Mouse (Mus musculus) 3134 (cell line): Measurements from ENCODE around the gene Phf7.

Experiments
- DNase-seq: peaks from one replicate; pipeline ENCODE4 v3.0.0-alpha.2; 2011; ENCODE audit warnings: low spot score; ENCODE audit not compliant: insufficient read length; ENCODE audit errors: extremely low read depth

Phf7 gene

DNA sequence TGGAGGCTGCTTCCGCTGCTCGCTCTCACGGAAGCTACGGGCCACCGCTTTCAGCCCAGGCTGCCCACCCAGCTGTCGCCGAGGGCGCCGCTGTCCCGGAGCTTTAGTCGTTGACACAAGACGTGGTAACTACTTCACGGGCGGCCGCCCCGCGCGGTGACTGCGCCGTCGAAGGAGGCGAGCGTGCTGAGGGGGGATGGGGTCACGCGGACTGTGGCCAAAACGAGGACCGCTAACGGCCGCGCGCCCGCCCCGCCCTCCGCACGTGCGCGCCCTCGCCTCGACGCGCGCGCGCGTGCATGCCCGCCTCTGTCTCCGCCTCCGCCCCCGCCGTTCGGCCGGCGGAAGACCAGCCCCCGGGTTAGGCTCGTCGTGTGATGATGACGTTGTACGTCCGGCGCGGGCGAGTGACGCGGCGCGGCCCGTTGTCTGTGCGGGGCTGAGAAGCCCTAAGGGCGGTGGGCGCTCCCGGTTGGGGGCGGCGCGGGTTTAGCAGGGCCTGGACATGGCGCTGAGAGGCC lies at the start of gene Phf7, which contains the start of gene Bap1:
TSS of gene Phf7 (minus strand) at position 234 of the 521 bp plus-strand sequence.
TSS of gene Bap1 (plus strand) at position 367 of the 521 bp plus-strand sequence.
- DNase-seq: peak; percentile 90

DNA sequence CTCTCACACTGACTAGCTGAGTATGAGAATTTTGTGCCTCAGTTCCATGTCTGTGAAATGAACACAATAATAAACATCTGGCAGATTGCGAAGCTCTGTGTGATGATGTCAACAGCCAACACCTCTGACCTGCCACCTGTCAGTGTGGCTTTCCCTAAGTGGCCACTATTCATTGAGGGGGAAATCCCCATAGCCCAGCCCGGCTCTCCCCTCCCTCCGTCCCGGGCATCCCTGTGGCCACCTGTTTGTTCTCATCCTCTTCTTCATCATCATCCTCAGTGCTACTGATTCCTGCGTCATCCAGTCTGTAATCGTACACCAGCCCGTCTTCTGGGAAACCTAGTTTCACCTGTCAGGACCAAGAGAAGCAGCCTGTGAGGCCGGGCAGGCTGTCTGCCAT lies 34.6 kb upstream of the Phf7 start:
- DNase-seq: no peak

DNA sequence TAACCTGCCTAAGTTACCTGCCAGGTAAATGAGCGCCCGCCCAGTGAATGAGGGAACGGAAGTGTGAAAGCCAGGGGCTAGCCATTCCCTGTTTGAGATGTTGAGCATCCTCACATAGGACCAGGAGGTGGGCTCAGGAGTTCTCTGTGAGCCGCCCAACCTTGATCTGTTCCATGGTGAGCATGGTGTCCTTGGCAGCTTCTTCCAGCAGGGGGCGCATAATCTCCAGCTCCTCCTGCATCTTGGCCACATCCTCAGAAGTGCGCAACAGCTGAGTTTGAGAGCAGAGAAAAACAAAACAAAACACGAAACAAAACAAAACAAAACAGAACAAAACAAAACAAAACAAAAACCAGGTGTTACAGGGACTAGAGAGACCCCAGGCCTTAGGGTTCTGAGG lies 21.0 kb upstream of the Phf7 start:
- DNase-seq: no peak

DNA sequence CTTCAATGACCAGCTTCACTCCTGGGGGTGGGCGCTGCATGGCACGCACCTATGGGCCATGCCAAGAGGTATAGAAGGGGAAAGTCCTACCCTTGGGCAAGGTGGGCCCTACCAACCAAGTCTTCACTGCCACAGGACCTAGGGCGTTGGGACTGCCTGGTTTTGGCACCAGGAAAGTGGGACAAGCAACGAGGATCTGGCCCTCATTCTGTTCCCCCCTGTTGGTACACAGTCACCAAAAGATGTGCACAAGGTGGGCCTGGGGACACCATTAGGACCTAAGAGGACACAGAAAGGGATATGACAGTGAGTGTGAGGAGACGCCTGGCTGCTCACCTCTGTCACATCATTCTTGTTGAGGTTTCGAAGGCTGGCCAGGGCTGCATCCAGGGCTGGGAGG lies 20.0 kb upstream of the Phf7 start:
- no peak for DNase-seq

DNA sequence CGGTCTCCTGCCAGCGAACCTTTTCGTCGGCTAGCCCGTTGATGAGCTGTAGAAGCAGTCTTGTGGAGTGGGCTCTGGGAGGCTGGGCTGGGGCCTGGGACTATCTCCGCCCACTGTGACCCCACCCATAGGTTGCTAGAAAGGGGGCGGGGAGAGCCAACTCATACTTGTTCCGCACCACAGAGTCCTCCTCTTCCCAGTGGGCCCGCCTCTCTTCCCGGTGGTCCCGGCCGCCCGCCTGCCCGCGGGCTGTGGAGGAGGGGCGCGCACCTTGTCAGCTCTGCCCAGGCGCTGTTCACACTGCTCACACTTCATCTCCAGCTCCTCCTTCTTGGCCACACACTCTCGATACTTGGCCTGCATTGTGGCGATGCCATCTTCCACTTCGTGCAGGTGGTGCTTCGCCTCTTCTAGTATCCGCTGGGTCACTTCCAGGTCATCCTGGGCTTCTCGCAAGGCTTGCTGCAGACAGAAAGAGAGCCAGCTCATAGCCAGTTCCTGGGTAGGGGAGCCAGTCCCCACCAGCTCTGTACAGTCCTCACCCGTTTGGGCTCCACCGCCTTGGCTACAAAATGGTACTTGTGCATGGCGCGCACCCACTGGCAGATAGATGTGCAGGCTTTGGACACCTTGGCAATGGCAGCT lies 18.5 kb upstream of the Phf7 start:
- DNase-seq: no peak

DNA sequence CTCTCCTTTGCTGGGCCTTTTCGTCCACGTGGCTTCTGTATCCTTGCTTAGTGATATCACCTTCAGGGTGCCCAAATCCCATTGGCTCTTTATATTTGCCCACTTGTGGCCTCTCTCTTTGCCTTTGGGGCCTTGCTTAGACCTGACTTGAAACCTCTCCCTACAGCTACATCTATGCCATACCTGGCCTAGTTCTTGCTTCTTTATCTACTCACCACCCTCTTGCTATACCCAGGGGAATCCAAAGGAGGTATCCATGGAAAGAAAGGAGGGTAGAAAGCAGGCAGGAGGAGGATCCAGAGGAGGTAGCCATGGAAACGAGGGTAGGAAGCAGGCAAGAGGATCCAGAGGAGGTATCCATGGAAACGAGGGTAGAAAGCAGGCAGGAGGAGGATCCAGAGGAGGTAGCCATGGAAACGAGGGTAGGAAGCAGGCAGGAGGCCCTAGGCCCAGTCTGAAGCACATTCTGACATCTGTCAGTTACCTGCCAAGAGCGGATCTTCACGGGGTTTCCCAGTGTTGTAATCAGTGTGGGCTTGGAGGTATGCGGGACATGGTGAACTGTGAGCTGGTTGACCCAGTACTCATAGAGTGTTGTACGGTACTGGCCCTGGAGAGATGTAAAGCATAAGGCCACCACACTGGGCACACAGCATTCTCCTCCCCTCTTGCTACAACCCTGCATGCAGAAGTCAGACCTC lies 17.3 kb upstream of the Phf7 start:
- no peak for DNase-seq

DNA sequence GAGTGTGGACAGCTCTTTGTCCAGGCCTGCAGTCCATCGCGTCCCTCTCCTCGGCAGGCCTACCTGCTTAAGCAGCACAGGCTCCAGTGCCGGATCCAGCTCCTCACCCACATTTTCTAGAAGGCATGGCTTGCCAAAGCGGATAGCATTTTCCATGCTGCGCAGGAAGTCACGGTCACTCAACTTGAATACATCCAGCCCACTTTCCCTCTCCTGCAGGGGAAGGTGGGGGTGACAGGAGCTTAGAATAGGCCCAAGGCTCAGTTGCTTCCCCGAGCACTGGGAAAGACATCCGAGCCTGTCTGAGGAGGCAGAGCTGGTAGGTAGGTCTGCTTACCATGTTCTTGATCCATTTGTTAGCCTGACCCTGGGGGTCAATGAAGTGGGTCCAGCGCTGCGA lies 16.5 kb upstream of the Phf7 start:
- no peak for DNase-seq

DNA sequence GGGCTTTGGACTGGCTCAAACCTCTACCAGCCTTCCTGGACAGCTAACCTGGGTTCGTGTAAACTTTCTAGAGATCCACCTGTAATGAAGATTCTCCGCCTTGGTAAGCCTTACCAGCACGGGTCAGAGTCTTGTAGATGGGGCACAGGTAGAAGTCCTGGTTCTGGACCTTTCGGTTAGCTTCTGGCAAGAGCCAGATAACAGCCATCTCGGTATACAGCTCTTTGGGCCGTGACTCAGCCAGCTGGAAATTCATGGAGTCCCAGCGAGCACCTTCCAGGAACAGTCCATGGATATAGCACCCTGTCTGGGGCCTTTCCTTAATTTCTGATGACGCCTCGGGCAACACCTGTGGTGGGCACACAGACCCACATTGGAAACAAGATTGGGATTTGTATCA lies 9.8 kb upstream of the Phf7 start:
- DNase-seq: no peak

DNA sequence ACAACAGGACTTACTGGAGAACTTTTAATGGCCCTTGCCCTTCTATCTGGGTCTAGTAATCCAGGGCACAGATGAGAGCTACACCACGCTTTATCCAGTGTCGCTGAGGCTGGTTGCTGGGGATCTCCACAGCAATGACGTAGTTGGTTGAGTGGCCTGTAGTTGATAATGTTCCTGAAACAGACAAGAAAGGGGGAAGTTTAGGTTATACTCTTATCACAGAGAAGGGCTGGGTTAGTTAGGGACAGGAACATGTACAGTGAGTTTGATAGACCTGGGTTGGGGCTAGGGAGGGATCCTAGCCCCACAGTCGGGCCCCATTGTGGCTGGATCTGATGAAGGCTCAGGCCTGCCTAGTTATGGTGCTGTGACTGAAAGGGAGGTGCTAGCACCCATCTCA lies 9.3 kb upstream of the Phf7 start:
- no peak for DNase-seq

DNA sequence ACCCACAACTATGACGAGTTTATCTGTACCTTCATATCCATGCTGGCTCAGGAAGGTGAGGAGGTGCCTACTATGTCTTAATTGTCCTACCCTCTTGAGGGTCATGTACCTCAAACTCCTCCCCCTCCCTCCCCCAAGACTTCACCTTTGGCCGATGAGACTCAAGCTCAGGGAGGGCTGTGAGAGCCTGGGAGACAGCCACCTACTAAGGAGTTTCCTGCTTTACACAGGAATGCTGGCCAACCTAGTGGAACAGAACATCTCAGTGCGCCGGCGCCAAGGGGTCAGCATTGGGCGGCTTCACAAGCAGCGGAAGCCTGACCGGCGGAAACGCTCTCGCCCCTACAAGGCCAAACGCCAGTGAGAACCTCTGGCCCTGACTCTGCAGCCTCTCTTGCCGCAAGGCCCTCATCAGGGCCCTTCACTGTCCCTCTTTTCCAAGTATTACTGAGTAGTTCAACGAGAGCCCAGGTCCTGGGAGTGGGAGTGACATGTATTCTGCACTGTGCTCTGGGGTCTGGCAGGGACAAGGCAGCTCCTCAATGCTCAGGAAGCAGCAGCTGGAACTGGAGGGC lies 7.4 kb upstream of the Phf7 start:
- DNase-seq: no peak

DNA sequence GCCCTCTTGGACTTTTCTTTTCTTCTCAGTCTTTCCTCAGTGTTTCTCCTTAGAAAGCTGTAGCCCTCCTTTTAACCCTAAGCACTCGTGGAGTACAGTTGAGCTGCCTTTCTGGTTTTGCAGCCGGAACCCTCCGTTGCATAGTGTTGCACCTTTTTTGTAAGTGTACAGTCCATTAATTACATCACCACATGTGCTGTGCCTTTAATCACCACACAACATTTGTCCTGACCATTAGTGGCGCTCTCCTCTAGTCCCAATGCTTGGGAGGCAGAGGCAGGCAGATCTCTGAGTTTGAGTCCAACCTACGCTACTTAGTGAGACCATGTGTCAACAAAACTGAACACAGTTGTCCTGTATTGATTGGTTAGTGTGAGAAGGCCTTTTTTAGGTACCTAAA lies 974 bp upstream of the Phf7 start:
- no peak for DNase-seq

DNA sequence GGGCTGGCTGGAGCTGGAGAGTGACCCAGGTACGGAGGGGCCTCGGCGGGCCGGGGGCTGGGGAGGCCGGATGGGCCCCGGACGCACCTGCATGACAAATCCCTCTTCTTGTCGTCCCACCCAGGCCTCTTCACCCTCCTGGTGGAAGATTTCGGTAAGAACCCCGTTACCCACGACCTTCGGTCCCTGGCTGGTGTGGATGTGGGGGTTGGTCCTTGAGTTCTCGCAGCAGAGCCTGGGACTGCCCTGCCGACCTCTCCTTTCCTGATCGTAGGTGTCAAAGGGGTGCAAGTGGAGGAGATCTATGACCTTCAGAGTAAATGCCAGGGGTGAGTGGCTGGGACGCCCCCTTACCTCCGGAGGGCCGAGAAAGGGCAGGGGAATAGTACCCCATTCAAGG lies 509 bp upstream of the Phf7 start:
- no peak for DNase-seq

DNA sequence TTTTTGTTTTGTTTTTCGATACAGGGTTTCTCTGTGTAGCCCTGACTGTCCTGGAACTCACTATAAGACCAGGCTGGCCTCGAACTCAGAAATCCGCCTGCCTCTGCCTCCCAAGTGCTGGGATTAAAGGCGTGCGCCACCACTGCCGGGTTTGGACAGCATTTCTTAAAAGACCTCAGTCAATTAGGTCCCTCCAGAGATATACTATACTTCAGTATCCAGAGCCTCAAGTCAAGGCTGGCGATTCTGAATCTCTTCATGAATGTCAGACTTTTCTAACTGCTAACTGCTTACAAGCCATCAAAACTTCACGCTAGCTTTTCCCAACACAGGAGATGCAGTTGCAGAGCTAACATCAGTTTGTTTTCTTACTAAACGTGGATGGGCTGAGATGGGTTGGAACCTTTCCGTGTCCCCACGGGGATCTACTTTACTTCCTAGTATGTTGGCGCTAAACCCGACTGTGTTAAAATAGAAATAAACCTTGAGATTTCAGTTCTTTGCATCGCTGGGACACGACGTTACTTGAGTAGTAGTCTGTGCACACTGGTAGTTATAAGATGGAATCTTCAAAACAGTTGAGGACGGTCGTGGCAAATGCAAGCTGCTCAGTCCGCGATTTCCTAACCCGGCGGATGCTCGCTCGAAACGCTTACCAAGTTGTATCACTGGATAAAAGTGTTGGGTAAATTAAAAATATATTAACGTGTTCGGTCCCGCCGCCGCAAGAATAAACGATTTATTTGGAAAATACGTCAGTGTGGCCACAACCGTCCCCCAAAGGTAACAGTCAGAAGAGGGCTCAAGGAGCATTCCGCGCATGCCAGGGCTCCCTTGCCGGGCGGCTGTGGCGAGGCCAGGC lies 664 bp downstream of the Phf7 start:
- DNase-seq: peak; percentile 24

DNA sequence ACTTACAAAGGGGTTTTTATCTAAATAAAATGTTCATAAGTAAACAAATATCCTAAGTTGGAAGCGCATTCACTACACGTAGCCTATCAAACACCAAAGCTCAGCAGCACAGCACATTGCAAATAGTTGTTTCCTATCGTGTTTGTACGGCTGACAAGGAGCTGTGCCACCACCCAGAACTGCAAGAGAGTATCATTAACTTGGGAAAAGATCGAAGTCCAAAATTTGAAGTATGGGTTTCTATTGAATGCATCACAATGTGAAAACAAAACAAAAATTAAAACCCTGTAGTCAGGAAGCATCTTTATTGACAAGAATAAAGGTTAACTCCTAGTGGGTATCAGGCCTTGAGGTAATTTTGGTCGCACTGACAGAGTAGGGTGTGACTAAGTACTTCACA lies 2.7 kb downstream of the Phf7 start:
- no peak for DNase-seq

DNA sequence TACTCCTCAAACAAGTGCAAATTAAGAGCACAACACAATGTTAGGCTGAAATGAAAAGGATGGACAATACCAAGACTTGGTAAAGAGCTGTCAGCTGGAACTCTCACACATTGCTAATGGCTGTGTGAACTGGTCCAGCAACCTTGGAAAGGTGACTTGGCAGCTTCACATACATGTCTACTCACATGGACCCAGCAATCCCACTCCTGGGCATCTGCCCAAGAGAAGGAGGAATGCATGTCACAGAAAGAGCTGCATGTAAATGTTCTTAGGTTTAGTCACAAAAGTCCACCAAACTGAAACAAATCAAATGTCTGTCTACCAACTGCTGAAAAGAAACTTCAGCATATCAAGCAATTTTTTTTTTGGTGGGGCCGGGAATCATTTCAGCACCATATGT lies 5.2 kb downstream of the Phf7 start:
- no peak for DNase-seq

DNA sequence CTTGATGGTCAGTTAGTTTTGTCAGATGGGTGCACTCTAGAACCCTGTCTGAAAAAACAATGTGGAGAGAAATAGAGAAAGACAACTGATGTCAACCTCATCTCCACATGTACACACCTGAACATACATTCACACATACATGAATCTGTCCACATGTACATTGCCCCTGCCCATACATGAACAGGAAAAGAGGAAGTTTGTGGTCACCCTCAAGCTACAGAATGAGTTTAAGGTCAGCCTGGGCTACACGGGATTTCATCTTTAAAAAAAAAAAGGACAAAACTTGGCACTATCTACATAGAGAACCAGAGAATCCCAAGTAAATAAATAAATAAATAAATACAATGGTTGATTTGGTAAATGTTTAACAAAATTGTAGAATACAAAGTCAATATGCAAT lies 6.3 kb downstream of the Phf7 start:
- DNase-seq: no peak

DNA sequence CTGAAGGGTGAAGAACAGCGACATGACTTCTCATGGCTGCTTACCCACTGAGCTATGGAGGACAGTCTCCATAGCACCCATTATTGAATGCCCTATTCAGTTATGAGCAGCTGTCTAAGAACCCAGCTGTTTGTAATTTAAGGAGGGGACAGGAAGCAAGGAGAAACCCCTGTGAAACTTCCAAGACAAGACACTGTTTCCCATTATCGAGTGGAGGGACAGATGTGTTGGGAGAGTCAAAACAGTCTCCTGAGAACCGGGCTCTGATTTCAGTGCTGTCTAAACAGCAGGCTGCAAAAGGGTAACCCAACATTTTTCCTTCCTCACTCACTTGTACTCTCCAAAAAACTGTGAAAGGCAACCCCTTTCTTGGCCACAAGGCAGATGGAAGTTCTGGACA lies 10.6 kb downstream of the Phf7 start:
- no peak for DNase-seq

DNA sequence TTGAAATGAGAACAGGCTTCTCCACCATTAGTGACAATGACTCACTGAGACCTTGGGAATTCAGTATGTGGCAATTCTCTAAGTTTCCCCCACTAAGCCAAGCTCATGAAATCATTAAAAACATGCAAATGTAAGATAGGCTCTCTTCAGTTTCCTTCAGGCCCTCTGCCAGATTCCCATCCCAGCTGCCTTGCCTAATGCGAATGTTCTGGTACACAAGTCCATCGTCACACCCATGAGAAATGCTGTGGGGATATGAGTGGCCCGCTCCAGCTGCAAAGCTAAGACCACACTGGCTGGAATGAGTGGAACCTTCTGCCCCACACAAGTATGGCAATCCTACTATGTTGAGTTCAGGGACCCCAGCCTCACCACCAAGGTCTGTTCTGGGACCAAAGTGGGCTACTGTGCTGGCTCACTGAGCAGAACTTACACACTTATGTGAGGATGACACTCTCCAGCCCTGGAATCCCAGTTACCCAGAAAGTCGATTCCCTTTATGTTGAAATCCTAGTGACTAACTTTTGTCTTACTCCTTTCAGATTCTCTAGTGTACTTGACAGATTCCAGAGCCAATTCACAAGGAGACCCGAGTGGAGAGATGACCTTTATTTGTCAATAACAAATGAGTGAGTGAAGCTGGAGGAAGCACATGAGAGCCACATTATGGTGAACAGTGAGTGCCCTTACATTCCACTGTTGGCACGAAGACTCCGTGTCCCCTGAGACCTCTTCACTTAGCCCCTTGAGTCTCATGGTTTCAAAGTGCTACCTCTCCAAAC lies 13.8 kb downstream of the Phf7 start:
- DNase-seq: no peak

DNA sequence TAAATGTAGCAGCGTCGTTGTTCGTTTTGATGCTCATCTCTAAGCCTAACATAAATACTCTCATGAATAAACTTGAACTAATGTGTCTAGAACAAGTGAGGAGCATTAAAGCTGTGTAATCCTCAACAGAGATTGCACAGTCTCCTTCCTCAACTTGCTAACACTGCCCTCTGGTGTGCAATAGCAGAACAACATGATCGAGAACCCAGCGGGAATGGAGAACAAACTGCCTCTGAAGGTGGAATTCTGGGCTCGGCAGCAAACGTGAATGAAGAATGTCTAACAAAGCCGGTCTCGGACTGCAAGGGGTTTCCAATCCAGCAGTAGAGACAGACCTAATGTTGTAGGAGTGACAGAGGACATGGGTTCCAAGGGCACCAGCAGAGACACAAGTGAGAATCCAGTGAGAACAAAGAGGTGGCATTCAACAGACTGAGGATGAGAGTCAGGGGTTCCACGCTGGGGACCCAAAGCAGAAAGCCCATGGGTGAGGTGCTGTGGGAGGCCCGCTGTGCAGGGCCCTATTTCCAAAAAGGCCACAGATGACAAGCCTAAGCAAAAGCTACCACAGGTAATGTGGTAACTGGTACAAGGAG lies 17.0 kb downstream of the Phf7 start:
- no peak for DNase-seq
